Mouse (Mus musculus) bone marrow, adult 2 months (tissue): ENCODE results near the gene Smg7. TPM values are rescaled to one million over a fixed set of nuclear protein-coding genes. Genes with fewer than 3 reads are reported as not detected.

Source experiments
- H3K27ac ChIP-seq: fragments of 200-500 bp; 2 replicates; pipeline ENCODE4 v1.5.1; 2012; ENCODE audit warnings: low read depth, mild to moderate bottlenecking, control low read depth, inconsistent platforms, low read length; ENCODE audit not compliant: control insufficient read depth, poor library complexity, insufficient read depth
- H3K4me1 ChIP-seq: fragments of 200-500 bp; 2 replicates; pipeline ENCODE4 v1.6.1; 2011; ENCODE audit warnings: low read length; ENCODE audit not compliant: control insufficient read depth, insufficient read depth
- H3K4me3 ChIP-seq: fragments of 200-500 bp; replicated peaks from 2 replicates; pipeline ENCODE3; 2011; ENCODE audit warnings: mild to moderate bottlenecking, low read depth, low read length, control low read depth; ENCODE audit not compliant: control insufficient read depth
- CTCF ChIP-seq: fragments of 200-500 bp; IDR thresholded peaks from 2 replicates; pipeline ENCODE4 v1.5.1; 2011; ENCODE audit warnings: low read length, control low read depth; ENCODE audit not compliant: control insufficient read depth, insufficient read depth
- POLR2A ChIP-seq: fragments of 200-500 bp; IDR thresholded peaks from 2 replicates; pipeline ENCODE4 v1.6.1; 2011; ENCODE audit warnings: low read depth, mild to moderate bottlenecking, control low read depth, low read length, borderline replicate concordance; ENCODE audit not compliant: control insufficient read depth
- WGBS: fragments of 180-500 bp; shearing (Covaris S2); methylation state at CpG from one replicate; pipeline ENCODE4 v1.1.7; 2018; 5-methylcytosine and 5-hydroxymethylcytosine counted together
- polyA plus RNA-seq: library from polyadenylated mRNA; stranded (reverse); fragments of >200 nt; gene quantifications from 2 replicates; pipeline ENCODE4 v1.2.4, GENCODE M21; 2011; ENCODE audit warnings: low replicate concordance; ENCODE audit not compliant: missing spikeins, insufficient read depth, insufficient read length

The Smg7 gene
- polyA plus RNA-seq, 1 experiment = 41.0 TPM

GRCm38 (mm10) chr1:152869901-152870300 lies 32.5 kb downstream of the Smg7 start:
- Histone ChIP-seq H3K27ac (no peak overlapping the region), H3K4me3 (no peak overlapping the region), H3K4me1 (no peaks in the 10 kb centered on the region)
- no peak for TF ChIP-seq POLR2A
- TF ChIP-seq CTCF = no peak
- WGBS = 84% methylated on average over 6 of the region's 6 CpGs

- TF ChIP-seq CTCF = no peak
- no peak for TF ChIP-seq POLR2A
- no peaks in the 10 kb centered on the region for H3K4me1 ChIP-seq
- no peak overlapping the region for H3K27ac ChIP-seq
- H3K4me3 ChIP-seq = no peak overlapping the region
- 95% methylated on average over 2 of the region's 2 CpGs for WGBS
These were observed 55.6 kb downstream of the Smg7 start for GRCm38 (mm10) chr1:152846856-152847255.

- H3K4me1 ChIP-seq = no peaks in the 10 kb centered on the region
- no peak overlapping the region for H3K27ac ChIP-seq
- TF ChIP-seq CTCF (no peak), POLR2A (no peak)
- 85% methylated on average over 3 of the region's 3 CpGs for WGBS
- H3K4me3 ChIP-seq = no peak overlapping the region
These were observed 57.2 kb downstream of the Smg7 start for GRCm38 (mm10) chr1:152845211-152845730.

GRCm38 (mm10) chr1:152844634-152845033 lies 57.8 kb downstream of the Smg7 start:
- Histone ChIP-seq H3K4me3 (no peak overlapping the region), H3K4me1 (no peaks in the 10 kb centered on the region), H3K27ac (no peak overlapping the region)
- 82% methylated on average over 1 of the region's 1 CpGs for WGBS
- TF ChIP-seq CTCF (no peak), POLR2A (no peak)

- Histone ChIP-seq H3K27ac (no peak overlapping the region), H3K4me1 (no peaks in the 10 kb centered on the region), H3K4me3 (no peak overlapping the region)
- WGBS = 89% methylated on average over 2 of the region's 2 CpGs
- TF ChIP-seq POLR2A (no peak), CTCF (no peak)
These were observed 61.4 kb downstream of the Smg7 start for GRCm38 (mm10) chr1:152841057-152841456.

GRCm38 (mm10) chr1:152840343-152840742 lies 62.1 kb downstream of the Smg7 start:
- Histone ChIP-seq H3K4me1 (no peaks in the 10 kb centered on the region), H3K27ac (no peak overlapping the region), H3K4me3 (no peak overlapping the region)
- TF ChIP-seq POLR2A (no peak), CTCF (no peak)
- 78% methylated on average over 3 of the region's 3 CpGs for WGBS

- no peak overlapping the region for H3K27ac ChIP-seq
- WGBS = 95% methylated on average over 12 of the region's 12 CpGs
- TF ChIP-seq POLR2A (no peak), CTCF (no peak)
- H3K4me1 ChIP-seq = no peaks in the 10 kb centered on the region
- no peak overlapping the region for H3K4me3 ChIP-seq
These were observed 63.6 kb downstream of the Smg7 start for GRCm38 (mm10) chr1:152838841-152839240.

- Histone ChIP-seq H3K27ac (no peak overlapping the region), H3K4me1 (no peaks in the 10 kb centered on the region), H3K4me3 (no peak overlapping the region)
- WGBS = 36% methylated on average over 11 of the region's 11 CpGs
- TF ChIP-seq CTCF (no peak), POLR2A (no peak)
These were observed 64.3 kb downstream of the Smg7 start for GRCm38 (mm10) chr1:152838026-152838702.
